Comparison of ENCODE assay signal across 20 mouse cellular contexts in genomic region chr2:178520216-178520615, GRCm38 (mm10).
A peak's percentile ranks its signal among the peaks of the same experiment; 100 is the strongest.
DNase-seq lines count a peak whose midpoint lies in the region; ATAC-seq lines count a peak whose summit lies in the region.
"Had no signal": no experiment of that assay in that cellular context is flagged by ENCODE, and none has a peak within 500 bp of the region (broad histone marks: within the 10 kb centered on the region; RNA-seq: fewer than 3 reads in every experiment).

No protein-coding gene starts in this region.

- H3K4me1 ChIP-seq in heart, embryonic 12.5 days (replicated peaks), result peaks cover 16% of the 10 kb centered on the region
- H3K4me1 ChIP-seq in forebrain, embryonic 14.5 days (ENCODE audit: control insufficient read depth, insufficient read depth, low read length), result peaks cover 7% of the 10 kb centered on the region; the same call in 1 of the 2 replicates
- H3K4me1 ChIP-seq: midbrain, embryonic 10.5 days had no signal

- H3K9me3 ChIP-seq in heart, embryonic 12.5 days (replicated peaks), result no peaks in the 10 kb centered on the region
- no peaks in the 10 kb centered on the region for H3K9me3 ChIP-seq in forebrain, embryonic 14.5 days (replicated peaks; ENCODE audit: control insufficient read depth, low read length)
- H3K9me3 ChIP-seq: forebrain, embryonic 13.5 days; hindbrain, embryonic 13.5 days; limb, embryonic 10.5 days; midbrain, embryonic 10.5 days had no signal

- DNase-seq in heart, adult 18-20 months, result no peak
- peak; percentile 34 to 39 for DNase-seq in cerebellum, adult 18-20 months
- DNase-seq in cerebellum, adult 9-11 months, result peak; percentile 79
- no peak for DNase-seq in thymus, postnatal 0 days (ENCODE audit: low spot score)
- DNase-seq in forebrain, embryonic 14.5 days (ENCODE audit: low spot score), result no peak
- DNase-seq: adrenal gland, adult 8-10 months; gastrocnemius, postnatal 10 days; heart, adult 2 months; kidney, adult 18-20 months; kidney, postnatal 4 days; right cerebral cortex, postnatal 4 days; thymus, postnatal 4 days had no signal

- peak overlapping the region; percentile 27; the same call in 1 of the 2 replicates for H3K27ac ChIP-seq in heart, embryonic 12.5 days (ENCODE audit: poor library complexity, severe bottlenecking)
- H3K27ac ChIP-seq in forebrain, embryonic 14.5 days (ENCODE audit: low read depth, low read length), result no peak overlapping the region
- H3K27ac ChIP-seq: forebrain, embryonic 13.5 days; heart, adult 2 months; hindbrain, embryonic 13.5 days; limb, embryonic 10.5 days; macrophage; midbrain, embryonic 10.5 days had no signal

- no peak overlapping the region for H3K4me3 ChIP-seq in heart, embryonic 12.5 days
- no peak overlapping the region for H3K4me3 ChIP-seq in forebrain, embryonic 14.5 days (ENCODE audit: low read depth, low read length)
- H3K4me3 ChIP-seq: forebrain, embryonic 13.5 days; heart, adult 2 months; hindbrain, embryonic 13.5 days; limb, embryonic 10.5 days; midbrain, embryonic 10.5 days had no signal

- 22% methylated on average over 2 of the region's 2 CpGs for WGBS in heart, embryonic 12.5 days
- WGBS in forebrain, embryonic 14.5 days, result 74% methylated on average over 2 of the region's 2 CpGs

- no peak overlapping the region for H3K9ac ChIP-seq in heart, embryonic 12.5 days
- H3K9ac ChIP-seq in forebrain, embryonic 14.5 days (ENCODE audit: low read length), result no peak overlapping the region
- H3K9ac ChIP-seq: forebrain, embryonic 13.5 days; hindbrain, embryonic 13.5 days had no signal

- H3K4me2 ChIP-seq in heart, embryonic 12.5 days, result no peak overlapping the region
- H3K4me2 ChIP-seq in forebrain, embryonic 14.5 days (ENCODE audit: low read length), result no peak overlapping the region
- H3K4me2 ChIP-seq: forebrain, embryonic 13.5 days; hindbrain, embryonic 13.5 days had no signal

- no peak for ATAC-seq in heart, embryonic 12.5 days (ENCODE audit: insufficient number of reproducible peaks, low FRiP score)
- ATAC-seq in monocyte, adult 5-6 weeks (replicated peaks; ENCODE audit: insufficient number of reproducible peaks, low FRiP score, low TSS enrichment, poor library complexity, severe bottlenecking), result 0 out of 2 replicates have a peak, but pooled peaks have one; percentile 21
- ATAC-seq in forebrain, embryonic 14.5 days, result no peak
- ATAC-seq: forebrain, embryonic 13.5 days; midbrain, embryonic 16.5 days had no signal

- no peaks in the 10 kb centered on the region for H3K36me3 ChIP-seq in heart, embryonic 12.5 days
- H3K36me3 ChIP-seq in forebrain, embryonic 14.5 days (ENCODE audit: control insufficient read depth, insufficient read depth, low read length), result no peaks in the 10 kb centered on the region
- H3K36me3 ChIP-seq: hindbrain, embryonic 13.5 days; limb, embryonic 10.5 days; midbrain, embryonic 10.5 days had no signal

- no peaks in the 10 kb centered on the region for H3K27me3 ChIP-seq in heart, embryonic 12.5 days (replicated peaks)
- no peaks in the 10 kb centered on the region for H3K27me3 ChIP-seq in forebrain, embryonic 14.5 days (replicated peaks; ENCODE audit: control insufficient read depth, insufficient read depth, low read length)
- H3K27me3 ChIP-seq: forebrain, embryonic 13.5 days had no signal

Comparison
In these comparisons a context has a peak if more than half of its experiments do, and no peak if none do; other contexts are left out.
1. DNase-seq: peak in cerebellum, adult 18-20 months (2 of 2) and cerebellum, adult 9-11 months (single experiment); none in heart, adult 18-20 months (0 of 2), thymus, postnatal 0 days (single experiment) and forebrain, embryonic 14.5 days (single experiment).